Mouse (Mus musculus): ENCODE measurements around the gene Olfr1135.

DNA sequence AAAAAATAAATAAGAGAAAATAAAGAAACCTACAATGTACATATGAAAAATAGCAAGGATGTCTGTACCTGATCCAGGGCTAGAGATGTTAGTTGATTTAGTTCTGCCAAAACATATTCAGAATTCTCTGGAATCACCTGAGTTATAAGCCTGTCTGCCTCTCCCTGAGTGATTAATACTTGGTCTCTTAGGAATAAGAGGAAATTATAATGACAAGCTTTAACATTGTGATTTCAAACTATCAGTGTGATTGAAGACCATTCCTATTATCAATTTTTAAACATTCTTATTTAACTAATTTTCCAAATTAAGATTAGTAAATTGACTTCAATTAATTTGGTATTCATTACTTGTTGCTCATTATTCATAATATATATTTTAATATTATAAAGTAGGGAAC is 26.2 kb downstream of the Olfr1135 start, which contains the start of gene Olfr1133:
- no peak for TF ChIP-seq POLR2A (IDR thresholded peaks at IDR 0.05; ENCODE audit: borderline replicate concordance, insufficient read depth, low read length)
- no peak for TF ChIP-seq CTCF (IDR thresholded peaks at IDR 0.05; ENCODE audit: borderline replicate concordance, insufficient read depth, low read depth, low read length)

All from cerebellum, adult 2 months (tissue).